Mouse (Mus musculus) kidney, adult 2 months (tissue): ENCODE measurements around the gene Trit1.

Experiments used
- CTCF ChIP-seq: fragments of 200-500 bp; conservative IDR thresholded peaks from 2 replicates; pipeline ENCODE4 v1.5.1; 2011; ENCODE audit warnings: low read depth, mild to moderate bottlenecking, control low read depth, low read length, moderate library complexity, mixed read lengths; ENCODE audit not compliant: insufficient read depth, insufficient read length
- POLR2A ChIP-seq: fragments of 200-500 bp; IDR thresholded peaks from one replicate; pipeline ENCODE4 v1.6.1; 2011; ENCODE audit warnings: low read depth, low read length, control low read depth

DNA sequence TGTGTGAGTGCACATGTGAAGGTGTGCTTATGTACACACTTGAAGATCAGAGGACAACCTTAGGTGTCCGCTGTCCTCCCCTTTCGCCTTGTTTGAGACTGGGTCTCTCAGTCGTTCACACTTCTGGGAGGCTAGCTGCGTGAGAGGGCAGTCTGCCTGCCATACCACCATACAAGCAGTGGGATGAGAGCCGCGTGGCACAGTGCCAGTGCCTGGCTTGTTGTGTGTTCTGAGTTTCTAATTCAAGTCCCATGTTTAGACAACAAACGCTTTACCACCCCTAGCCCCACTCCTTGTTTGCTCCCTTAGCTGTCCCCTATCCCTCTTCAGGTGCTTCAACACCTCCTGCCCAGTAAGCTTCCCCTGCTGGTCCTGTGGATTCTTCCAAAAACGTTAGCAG is 44.3 kb upstream of the Trit1 start:
- TF ChIP-seq CTCF (no peak), POLR2A (no peak)
